Mouse (Mus musculus) naive thymus-derived CD4-positive, alpha-beta T cell, adult 2 months (primary cell): ENCODE measurements around the gene Gm20661.

Experiments used
- DNase-seq: peaks from one replicate; pipeline ENCODE4 v3.0.0-alpha.2; 2011; ENCODE audit warnings: low read depth

The Gm20661 gene

GRCm38 (mm10) chr9:107967437-107967836 is 15.4 kb upstream of the Gm20661 start:
- DNase-seq: no peak

- no peak for DNase-seq
These were observed 14.3 kb upstream of the Gm20661 start for GRCm38 (mm10) chr9:107968531-107968930.

DNA sequence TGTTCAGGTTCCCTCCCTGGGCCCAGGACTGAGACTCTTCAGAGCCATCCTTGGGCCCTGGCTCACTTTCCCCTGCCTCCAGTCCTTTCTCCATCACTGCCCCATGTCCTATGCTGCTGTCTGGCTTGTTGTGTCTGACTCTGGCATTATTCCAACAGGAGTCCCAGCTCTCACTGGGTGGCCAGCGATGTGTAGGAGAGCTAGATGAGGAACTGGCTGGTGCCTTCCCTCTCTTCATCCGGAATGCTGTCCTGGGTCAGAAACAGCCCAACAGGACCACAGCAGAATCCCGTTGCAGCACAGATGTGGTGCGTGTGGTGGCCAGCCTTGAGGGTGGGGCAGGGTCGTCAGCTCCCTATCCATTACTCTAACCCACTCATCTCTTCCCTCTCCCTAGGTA is 12.5 kb upstream of the Gm20661 start:
- no peak for DNase-seq

DNA sequence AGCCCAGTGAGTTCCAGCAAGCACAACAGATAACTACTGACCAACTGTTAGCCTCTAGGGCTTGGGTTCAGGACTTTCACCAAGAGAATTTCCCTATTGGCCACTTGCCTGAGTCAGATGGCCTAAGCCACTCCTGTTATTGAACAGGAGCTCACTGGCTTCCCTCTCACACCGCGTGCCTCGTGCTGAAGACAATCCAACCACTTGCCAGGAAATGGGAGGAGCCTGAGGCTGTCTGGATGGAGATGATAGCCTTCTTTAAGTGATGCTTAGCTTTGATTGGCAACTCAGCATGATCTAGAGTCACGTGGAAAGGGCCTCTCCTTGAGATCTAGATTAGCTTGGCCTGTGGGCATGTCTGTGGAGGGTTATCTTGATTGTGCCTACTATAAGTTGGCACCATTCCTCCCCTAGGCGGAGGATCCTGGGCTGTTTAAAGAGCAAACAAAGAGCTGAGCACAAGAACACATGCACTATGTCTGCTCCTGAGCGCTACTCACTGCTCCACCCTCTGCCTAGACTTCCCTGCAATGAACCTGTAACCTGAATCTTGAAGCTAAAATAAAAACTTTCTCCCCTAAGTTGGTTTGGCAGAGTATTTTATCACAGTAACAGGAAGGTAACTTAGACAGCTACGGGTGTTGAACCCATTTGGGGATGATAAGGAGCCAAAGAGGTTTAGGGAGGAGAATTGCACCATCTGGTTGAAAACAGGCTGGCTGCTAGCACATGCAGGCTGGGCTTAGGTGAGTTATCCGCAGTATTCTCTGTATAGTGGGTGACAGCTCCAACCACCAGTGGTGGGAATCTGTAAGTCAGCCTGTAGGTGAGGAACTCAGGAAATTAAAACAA is 10.9 kb upstream of the Gm20661 start:
- DNase-seq: peak; percentile 48

DNA sequence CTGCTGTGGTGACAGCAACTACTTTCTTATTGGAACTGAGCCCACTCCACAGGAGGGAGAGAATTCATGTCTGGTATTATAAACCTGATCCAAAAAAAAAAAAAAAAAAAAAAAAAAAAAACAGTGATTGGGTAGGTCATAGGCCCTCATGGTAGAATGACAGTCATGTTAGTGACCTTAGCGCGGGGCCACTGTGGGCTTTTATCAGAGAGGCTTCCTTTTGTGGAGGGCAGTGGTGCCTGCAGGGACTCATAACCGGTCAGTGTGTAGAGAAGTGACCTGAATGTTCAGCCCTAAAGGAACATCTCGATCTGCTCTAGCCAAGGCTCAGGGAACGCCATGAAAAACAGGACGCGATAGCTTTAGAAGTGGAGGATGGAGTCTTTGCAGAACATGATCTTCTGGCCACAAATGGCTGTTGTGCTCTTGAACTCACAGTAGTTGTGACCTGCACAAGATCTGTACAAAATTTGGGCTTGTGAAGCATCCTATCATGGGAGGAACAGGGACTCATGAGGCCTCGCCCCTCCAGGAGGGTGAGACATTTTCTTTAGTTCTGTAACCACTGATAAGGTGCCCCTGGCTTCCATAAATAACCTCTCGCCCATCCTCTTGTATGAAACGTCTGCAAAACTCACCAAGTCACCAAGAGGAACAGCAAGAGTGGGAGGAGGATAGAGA is 8.2 kb upstream of the Gm20661 start:
- peak; percentile 34 for DNase-seq

GRCm38 (mm10) chr9:107975399-107976386 is 7.2 kb upstream of the Gm20661 start, which contains the start of gene Uba7:
Gene Uba7 (plus strand): TSS chr9:107975505.
- DNase-seq: peak; percentile 79

DNA sequence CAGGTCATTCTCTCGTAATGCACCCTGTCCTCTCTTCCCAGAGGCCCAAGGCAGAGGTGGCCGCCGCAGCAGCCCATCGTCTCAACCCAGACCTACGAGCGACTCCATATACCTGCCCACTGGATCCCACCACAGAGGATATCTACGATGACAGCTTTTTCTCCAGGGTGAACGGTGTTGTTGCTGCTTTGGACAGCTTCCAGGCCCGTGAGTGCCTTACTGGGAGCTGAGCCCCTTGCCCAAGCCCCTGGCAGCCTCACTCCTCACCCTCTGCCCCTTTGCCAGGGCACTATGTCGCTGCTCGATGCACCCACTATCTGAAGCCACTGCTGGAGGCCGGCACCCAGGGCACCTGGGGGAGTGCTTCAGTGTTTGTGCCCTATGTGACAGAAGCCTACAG is 4.0 kb upstream of the Gm20661 start:
- DNase-seq: no peak

GRCm38 (mm10) chr9:107981684-107982605 is 913 bp upstream of the Gm20661 start:
- no peak for DNase-seq

- no peak for DNase-seq
These were observed 598 bp downstream of the Gm20661 start for GRCm38 (mm10) chr9:107983421-107983890.

DNA sequence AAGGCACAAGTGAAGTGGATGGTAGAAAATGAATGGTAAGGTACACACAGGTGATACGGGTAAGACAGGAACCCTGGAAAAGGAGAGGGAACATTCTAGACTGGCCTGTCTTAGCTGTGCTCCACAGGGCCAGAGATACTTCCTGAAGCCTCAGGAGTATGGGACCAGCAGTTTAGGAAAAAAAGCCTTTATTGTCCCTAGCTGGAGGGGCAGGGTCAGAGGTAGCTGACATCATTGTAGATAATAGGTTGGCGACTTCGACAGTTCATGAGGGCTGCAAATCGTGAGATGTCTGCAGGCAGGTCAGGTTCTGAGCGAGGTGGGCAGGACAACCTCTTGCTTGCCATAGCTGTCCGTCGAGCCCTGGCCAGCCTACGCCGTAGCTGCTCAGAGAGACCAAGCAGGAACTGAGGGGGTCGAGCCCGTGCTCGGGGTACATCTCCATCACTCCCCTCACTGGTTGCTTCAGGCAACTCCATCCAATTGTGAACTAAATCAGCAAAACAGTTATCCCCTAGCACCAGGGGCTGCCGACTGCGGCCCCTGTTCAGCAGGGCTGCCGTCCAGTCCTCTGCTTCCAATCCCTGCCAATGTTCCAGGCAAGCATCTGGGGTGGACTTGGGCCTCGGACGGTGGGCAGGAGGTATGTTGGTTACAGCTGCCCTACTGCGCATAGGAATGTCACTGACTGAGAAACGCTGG is 1.3 kb downstream of the Gm20661 start:
- DNase-seq: no peak

DNA sequence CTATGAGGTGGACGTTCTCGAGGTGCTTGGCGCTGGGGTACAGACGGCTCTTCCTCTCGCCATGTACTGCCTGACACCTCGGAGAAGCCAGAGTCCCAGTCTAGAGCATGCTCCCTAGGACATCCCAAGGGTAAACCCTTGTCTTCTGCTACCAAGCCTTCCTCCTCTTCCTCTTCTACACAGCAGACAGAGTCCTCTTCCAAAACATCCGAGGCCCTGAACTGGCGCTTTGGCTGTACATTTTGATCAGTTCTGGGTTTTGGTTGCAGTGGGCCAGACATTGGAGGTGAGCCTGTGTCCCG is 1.8 kb downstream of the Gm20661 start:
- no peak for DNase-seq

DNA sequence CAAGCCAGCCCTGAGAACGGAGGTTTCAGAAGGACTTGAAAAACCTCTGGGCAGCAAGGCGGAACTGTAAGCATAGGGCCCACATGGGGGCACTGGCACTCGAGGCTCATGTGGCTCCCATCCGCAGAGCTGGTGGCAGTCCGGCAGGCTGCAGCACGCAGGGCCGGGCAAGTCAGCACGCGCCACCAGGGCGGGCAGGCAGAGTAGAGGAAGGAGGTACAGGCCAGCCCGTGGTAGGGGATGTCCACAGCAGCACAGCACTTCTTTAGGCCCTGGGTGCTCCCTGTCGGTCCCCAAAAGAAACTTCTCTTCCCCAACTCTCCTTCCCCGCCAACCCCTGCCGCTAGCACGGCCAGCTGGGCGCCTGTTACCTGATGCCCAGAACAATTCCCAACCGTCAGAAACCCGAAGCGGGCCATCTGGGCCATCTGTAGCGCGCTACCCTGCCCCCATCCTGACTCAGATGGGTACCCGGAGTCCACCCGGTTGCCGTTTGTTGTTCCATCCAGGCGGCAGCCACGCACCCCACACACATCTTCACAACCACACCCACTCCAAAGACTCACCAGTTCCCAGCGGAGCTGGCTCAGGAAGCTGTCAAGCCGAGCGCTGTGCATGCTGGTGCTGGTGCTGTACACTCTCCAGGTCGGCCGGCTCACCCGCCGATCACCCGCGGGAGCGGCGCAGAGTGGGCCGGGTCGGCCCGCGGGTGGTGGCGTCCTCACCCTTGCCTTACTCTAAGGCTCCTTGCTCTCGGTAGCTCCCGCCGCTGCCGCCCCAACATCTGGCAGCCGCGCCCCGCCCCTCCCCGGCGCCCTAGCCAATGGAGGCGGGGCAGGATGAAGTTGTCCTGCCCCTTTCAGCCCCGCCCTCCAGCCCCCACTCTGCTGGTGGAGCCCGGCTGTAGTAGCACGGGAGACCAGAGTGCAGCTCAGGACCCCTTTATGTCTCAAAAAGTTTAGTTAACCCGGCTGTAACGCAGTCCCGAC is 2.6 kb downstream of the Gm20661 start, which contains the start of gene Inka1:
Gene Inka1 (minus strand): TSS at position 749 of the 989 bp plus-strand sequence.
- peak; percentile 93 for DNase-seq

DNA sequence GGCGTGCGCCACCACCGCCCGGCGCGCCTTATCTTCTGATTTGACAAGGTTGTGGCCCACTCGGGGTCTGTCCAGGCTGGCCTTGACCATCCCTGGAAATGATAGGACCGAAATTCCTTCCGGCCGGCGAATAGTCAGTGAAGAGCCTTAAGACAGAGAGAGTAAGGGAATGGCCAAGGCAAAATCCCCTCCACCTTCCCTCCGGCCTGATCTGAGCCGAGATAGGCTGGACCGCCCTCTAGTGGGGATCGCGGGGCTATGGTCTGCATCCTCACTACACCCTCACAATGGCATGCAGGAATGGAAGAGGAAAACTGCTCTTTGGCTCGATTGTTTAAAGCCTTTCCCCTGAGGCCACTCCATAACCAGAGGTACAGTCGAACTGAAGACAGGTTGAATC is 3.5 kb downstream of the Gm20661 start:
- DNase-seq: peak; percentile 84

- DNase-seq: no peak
These were observed 5.1 kb downstream of the Gm20661 start for GRCm38 (mm10) chr9:107987950-107988349.

GRCm38 (mm10) chr9:107992197-107992596 is 9.3 kb downstream of the Gm20661 start, which contains the start of gene Cdhr4:
Gene Cdhr4 (plus strand): TSS chr9:107992497.
- no peak for DNase-seq

- DNase-seq: no peak
These were observed 10.2 kb downstream of the Gm20661 start for GRCm38 (mm10) chr9:107993013-107993412.

DNA sequence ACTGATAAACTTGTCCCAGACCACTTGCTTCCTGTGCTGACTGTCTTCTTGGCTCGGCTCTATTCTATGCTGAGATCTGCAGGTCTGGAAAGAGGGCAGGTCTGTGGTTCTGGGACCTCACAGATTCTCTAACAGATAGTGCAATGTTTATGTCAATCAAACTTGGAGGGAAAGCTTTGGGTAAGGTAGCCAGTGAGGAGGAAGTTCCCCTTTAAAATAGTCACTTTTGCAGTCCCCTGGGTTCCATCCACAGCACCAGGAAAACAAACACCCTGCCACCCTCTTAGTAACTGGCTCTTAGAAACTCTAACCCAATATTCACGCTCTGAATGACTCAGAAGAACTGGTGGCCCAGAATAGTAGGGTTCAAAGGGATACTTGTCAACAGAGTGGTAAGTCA is 11.6 kb downstream of the Gm20661 start:
- DNase-seq: no peak

- no peak for DNase-seq
These were observed 12.7 kb downstream of the Gm20661 start for GRCm38 (mm10) chr9:107995513-107995912.

DNA sequence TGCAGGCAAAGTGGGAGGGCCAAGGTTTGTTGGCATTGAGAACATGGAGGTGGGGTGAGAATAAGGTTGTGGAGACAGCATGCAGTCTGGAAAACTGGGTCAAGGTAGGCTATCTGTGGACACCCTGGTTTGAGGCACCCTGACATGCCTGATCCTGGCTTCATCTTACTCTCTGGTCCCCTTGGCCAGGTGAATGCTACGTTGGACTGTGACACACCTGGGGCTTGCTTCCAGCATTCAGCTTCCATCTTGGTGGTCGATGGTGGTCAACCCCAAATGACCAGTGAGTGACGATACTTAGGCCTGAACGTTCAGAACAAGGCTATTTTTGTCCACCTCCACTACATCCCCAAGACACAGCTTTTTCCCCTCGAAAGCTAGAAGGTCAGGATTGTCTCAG is 13.2 kb downstream of the Gm20661 start, which contains the start of gene Gm20662:
Gene Gm20662 (plus strand): TSS at position 301 of the 400 bp plus-strand sequence.
- no peak for DNase-seq
